Mouse (Mus musculus) spleen, adult 2 months (tissue): ENCODE results near the gene Pnpla2.
A peak's percentile ranks its signal among the peaks of the same experiment; 100 is the strongest.

ENCODE experiments used
- CTCF ChIP-seq: fragments of 200-500 bp; IDR thresholded peaks from 2 replicates; pipeline ENCODE4 v1.5.1; 2011; ENCODE audit warnings: mild to moderate bottlenecking, inconsistent platforms; ENCODE audit not compliant: insufficient read depth, insufficient read length, insufficient replicate concordance; ENCODE audit errors: extremely low read depth
- POLR2A ChIP-seq: fragments of 200-500 bp; IDR thresholded peaks from 2 replicates; pipeline ENCODE4 v1.6.1; 2011; ENCODE audit warnings: low read depth, low read length, inconsistent platforms

DNA sequence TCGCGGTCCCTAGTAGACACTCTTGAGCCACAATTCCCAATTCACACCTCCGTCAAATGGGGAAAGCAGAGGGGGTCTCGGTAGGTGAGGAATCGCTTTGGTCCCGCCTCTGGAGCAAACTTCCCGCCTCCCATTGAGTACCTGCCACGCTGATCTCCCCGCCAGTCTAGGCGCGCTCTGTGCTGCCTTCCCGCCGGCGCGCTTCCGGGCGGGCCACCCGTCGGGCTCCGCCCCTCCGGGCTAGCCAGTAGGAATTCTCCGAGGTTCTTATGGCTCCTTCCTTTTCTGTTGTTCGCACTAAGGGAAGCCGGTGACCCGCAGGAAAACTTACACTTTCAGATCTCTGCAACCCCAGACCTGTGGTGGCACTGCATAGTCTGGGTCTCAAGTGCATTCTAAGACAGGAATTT, 11.2 kb upstream of the Pnpla2 start, which contains the start of gene Pidd1:
- TF ChIP-seq POLR2A (peak; percentile 21; the same call in 1 of the 2 replicates), CTCF (no peak)
